Mouse (Mus musculus) T-cell, adult 2 months (primary cell): ENCODE measurements at regions not wholly inside any gene's neighbourhood (a gene's known extent, or its start where the extent isn't known, plus 50 kb on each side); places are given as distances from the start of the nearest gene placed in this dataset.

Source experiments
- DNase-seq: peaks from one replicate; pipeline ENCODE4 v3.0.0; 2022; ENCODE audit warnings: low spot score

DNA sequence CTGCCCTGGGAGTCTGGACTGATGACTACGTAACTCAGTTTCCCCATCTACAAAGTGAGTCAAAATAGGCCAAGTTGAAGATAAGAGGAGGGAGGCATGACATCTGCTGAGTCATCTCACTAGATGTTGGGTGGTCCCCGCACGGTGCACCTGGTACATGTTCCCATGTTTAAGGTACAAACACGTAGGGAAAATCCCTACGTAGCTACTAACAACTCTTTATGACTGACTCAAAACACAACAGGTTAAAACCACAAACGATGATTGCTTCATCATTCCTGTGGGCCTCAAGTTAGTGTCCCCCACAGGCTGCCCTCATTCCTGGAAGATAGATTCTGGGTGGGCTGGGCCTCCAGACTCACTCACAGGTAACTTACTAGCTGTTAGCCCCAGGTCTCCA lies 107.7 kb downstream of the Sox9 start:
- DNase-seq: no peak

DNA sequence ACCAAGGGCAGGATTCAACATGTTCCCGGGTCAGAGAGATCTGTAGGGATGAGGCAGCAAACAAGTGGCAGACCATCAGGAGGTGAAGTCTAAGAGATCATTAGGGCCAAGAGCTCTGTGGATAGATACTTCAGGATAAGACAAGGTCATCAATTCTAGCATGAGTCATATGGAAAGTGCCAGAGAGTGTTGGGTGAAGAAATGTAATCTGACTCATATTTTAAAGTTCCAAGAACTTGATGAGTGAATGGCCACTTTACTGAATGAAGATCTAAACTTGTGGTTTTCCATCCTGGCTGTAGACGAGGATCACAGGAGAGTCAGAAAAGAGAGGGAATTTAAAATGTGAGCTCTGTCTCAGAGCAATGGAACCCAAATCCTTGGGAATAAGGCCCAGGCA lies 115.6 kb downstream of the Sox9 start:
- no peak for DNase-seq

DNA sequence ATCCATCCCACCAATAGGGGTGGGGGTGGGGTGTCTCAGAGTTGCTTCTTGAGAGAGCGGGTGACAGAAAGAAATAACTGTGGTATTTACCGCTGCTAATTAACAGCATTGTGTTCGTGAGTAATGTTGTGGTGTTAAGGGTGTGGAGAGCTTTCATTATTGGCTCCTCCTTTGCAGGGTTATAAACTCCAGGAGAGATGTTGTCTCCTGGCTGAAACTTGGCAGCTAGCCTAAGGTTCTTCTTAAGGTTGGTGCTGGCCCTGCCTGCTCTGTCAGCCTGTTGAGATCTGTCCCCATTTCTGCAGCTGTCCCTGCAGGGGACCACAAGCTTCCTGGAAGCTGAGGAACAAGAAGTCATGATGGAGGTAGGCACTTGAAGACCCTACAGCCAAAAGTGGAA lies 120.6 kb downstream of the Sox9 start:
- DNase-seq: no peak

DNA sequence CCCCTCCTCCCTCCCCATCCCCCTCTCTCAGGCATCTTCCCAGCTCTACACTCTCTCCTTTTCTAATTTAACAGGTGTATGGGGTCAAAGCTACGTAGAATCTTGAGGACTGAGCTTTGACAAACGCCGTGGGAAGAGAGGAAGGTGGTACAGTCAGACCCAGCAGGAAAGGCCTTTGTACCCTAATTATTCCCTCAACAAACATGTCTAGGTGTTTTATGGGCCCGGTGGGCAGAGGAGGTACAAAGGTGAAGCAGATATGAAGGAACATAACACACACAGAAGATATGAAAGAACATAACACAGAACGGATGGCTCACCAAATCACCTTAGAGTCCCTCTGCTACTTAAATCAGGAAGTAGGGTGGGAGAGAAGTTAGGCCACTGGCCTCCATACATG lies 128.3 kb downstream of the Sox9 start:
- no peak for DNase-seq

DNA sequence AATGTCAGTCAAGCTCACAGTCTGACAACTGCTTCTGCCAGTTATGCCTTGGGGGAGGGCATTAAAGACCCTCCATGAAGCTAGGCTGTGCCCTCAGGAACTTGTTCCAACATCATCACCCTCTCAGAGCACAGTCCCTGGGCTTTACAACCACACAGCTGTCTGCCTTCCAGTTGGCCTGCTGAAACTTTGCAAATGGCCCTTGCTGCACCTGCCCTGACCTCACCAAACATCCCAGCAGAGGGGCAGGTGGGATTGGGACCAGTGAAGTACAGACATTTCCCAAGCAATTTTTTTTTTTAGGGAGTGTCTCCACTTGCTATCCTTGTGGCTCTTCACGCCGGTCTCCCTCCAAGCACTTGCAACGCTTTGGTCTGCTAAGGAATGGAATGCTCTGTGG lies 130.9 kb downstream of the Sox9 start:
- DNase-seq: no peak

DNA sequence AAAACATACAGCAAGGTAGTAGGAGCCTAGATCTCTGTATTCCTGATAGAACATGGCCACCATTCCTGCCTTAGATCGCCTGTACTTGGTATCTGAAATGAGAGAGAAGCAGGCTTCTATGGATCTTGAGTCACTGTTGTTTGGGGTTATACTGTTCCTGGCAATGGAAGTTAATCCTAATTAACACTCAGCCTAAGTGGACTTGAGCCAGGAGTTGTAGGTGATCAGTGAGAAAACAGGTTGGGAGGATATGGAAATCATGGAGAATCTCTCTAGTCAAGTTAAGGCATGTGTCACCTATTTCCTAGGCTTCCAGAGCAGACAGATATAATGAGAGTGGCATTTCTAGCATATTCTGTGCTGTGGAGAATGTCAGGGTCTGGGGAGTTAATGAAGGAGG lies 134.9 kb downstream of the Sox9 start:
- no peak for DNase-seq

DNA sequence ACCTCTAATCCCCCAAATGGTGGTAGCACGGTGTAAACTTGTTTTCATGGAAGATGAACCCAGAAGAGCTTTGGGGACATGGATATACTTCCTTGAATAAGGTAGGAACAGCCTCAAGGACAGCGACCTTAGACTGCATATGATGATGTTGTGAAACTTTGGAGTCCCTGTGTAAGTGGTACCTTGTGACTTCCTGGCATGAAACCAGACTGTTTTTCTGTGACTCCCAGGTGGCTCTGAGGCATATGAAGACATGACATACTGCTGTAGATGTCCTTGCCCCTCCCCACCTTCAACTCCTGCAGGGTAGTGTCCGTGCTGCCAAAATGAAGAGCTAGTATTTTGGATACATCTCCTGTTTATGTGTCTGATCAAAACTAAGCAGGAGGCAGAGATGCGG lies 138.1 kb downstream of the Sox9 start:
- no peak for DNase-seq

DNA sequence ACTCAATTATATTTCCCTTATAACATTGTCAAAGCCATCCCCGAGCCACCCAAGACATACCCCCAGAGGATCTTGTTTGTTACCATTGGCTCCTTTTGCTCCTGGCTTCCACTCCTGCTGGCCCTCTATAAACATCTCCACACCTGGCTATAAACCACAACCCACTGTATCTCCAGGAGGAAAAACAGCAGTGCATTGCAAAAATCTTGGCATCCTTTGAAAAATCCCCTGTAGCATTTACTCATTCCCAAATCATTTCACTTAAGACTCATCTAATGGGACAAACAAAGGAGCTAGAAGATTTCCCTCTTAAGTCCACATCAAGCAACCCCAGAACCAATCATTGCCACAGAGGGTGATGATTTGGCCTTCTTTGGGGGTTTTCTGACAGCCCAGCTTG lies 142.6 kb downstream of the Sox9 start:
- no peak for DNase-seq

DNA sequence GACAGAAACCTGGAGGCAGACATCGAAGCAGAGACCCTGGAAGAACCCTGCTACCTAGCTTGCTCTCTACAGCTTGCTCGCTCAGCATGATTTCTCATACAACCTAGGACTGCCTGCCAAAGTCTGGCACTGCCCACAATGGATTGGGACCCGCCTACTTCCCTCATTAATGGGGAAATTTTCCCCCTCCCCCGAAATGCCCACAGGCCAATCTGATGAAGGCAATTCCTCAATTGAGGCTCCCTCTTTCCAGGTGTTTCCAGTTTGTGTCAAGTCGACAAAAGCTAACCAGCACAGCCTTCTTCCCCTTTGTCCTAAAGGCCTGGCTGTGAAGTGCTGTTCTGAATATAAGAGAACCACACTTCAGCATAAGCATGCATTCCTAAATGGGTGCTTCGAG lies 143.1 kb downstream of the Sox9 start:
- DNase-seq: no peak

DNA sequence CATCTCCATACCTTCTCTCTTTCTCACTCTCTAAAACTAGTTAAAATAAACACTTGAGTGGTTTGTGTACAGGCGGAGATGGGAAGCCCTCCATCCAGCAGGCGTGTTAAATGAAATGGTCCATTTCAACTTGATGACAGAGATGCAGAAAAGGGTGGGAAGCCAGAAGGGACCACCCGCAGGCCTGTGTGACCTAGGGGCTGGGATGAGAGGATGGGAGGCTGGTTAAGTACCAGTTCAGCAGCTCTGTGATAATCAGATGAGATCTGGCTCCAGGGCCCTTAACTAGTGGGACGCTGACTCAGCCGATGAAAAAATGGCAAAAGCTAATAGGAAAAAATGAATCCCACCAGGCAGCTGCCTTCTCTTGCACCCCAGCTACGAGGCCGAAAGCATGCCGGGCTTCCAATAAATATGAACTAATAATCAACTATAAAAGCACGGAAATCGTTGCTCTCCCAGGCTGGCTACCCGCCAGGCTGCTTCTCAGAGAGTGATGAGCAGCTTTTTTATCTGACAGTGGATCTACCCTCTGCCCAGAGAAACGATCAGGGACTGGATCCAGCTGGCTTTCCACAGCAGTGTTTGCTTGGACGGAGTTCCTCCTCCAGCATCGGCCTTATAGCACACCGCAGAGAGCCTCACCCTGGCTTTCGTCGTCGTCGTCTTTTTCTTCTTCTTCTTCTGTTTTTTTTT lies 144.5 kb downstream of the Sox9 start:
- DNase-seq: no peak

DNA sequence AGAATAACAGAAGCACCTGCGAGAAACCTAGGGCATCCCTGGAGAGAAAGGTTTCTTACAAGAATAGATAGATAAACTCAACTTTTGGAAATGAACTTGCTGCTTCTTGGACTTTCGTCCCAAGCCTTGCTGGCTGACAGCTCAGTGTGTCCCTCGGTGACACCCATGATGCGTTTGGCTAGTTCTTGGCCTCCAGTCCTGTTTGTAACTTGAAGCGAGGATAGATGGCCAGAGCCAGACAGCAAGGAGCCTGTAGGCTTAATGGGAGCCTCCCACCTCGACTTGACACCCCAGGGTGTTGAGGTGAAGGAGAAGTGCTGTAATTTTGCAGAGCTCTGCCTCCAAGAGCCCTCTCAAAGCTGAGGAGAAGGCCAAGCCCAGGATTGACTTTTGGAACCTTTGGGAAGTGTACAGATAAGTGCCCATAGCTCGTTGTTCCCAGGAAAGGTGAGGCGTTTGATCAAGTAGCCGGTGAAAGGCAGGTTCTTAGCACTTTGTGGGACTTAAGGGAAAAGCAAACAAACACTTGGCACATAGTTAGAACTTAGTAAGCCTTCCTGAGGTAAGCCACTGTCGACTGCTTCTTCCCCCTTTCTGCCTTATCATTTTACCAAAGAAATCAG lies 148.3 kb downstream of the Sox9 start:
- no peak for DNase-seq

DNA sequence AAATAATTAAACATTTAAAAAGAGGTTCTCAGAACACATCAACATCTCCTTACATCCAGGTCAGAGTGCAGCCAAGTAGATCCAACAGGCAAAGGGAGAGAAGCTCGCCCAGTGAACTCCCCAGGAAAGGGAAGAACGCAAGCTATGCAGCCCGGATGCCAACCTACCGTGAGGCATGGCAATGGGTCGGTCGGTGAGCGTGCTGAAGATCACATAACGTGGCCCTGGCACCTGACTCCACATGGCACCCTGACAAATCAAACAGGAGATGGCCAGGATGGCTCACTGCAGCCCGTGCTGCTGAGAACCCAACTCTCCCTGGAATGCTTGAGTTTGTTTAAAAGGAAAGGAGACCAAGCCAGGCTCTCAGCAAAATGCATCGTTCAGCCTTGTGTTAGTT lies 156.0 kb downstream of the Sox9 start:
- DNase-seq: no peak

DNA sequence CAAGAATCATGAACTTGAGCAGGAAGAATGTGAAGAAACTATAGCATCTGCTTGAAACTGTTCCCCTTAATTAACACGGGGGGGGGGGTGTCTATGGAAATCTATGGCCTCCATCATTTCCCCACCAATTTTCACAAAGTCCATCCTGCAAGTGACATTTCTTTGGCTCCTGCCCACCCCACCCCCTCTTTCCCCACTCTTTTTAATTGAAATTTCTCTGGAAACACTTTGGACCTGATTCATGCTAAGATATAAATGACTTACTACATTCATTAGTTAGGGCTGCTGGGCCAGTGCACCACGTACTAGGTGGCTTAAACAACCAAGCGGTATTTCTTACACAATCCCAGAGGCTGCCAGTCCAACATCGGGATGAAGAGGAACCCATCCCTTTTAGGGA lies 169.4 kb downstream of the Sox9 start:
- DNase-seq: no peak

DNA sequence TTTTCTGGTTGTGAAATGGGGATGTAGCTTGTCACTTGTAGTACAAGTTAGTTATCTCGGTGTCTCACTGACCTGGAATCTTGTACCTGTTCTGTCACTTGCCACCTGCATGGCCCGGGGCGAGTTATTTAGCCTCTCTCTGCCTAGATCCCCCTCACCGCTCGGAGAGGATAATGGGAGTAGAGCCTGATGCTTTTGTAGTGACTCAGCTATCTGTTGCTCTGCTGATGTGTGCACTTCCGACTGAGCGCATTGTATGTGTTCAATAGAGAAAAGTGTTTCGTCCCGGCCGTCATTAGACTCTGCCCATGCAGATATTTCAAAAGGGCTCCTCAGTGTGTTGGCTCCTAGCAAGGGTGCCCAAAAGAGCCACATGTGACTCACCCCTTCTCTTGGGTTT lies 170.3 kb downstream of the Sox9 start:
- no peak for DNase-seq

DNA sequence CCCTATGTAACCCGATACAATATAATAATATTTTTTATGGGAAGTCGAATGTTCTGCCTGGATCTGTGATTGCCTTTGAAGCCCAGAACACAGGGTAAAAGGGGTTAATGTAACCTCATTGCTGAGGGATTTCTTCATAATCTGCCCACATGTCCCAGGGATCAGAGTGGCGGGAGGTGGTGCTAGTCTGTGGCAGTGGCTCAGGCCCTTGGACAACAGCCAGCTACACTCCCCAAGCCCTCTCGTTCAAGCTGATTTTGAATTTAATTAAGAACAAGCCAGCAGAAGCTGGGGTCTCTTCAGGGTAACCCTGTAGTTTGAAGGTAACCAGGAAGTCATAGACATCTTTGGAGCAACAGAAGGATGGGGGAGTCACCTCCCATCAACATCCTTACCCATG lies 171.5 kb downstream of the Sox9 start:
- no peak for DNase-seq

DNA sequence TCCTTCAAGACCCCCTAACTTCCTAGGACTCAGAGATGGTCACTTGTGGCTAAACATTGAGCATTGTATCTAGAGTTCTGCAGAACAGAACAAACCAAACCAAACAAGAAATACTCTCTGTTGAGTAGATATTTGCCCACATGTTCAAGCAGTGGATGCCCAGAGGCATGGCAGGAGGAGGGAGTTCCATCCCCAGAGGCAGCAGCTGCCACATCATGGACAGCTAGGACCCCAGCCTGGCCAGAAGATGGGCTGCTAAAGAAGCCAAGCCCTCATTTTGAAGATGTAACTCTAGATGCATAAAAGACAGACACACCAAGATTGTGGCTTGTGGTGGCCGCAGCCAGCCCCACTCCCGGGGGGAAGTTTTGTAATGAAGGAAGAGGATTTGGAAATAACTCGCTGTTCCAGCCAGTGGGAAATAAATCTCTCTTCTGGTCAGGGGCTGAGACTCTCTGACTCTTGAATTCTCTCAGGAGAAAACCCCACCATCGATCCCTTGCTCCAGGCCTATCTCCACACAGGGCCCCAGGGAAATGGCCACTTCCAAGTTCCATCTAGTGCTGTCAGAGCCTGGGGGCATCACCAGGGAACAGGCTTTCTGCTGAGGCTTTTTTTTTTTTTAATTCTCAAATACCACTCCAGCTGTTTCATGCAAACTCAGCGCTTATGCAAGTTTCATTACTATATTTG lies 174.9 kb downstream of the Sox9 start:
- no peak for DNase-seq

DNA sequence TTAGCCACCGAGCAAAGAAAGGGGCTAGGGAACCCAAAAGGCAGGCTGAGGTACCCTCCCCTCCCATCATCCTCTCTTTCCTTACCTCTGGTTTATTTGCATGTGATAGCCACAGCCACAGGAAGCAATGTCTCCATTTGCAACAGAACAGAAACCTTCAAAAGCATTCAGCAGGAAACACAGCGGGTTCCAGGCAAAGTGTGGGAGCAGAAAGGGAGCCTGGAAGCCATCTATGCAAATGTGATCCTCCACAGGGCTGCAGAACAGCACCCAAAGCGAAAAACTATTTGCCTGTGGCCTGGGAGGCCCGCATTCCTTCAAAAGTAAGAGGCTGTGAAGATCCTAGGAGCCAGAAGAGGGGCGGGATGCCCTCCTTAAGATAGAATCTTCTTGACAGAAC lies 177.6 kb downstream of the Sox9 start:
- DNase-seq: no peak

DNA sequence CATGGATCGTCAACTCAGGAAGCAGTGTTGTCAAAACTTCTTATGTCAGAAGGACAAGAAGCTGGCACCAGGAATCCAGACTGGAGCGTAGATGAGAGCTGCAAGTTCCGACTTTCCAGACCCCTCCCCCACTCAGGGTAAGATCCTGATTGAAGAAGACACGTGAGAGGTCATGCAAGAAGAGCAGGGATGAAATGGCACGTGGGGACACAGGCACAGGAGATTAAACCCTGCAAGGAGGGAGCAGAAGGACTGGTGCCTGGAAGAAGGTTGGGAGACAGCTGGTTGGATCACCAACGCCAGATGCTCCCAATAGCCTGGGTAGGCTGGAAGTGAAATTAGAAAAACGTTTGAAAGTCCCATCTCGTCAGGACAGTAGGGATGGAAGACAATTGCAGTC lies 191.3 kb downstream of the Sox9 start:
- no peak for DNase-seq

DNA sequence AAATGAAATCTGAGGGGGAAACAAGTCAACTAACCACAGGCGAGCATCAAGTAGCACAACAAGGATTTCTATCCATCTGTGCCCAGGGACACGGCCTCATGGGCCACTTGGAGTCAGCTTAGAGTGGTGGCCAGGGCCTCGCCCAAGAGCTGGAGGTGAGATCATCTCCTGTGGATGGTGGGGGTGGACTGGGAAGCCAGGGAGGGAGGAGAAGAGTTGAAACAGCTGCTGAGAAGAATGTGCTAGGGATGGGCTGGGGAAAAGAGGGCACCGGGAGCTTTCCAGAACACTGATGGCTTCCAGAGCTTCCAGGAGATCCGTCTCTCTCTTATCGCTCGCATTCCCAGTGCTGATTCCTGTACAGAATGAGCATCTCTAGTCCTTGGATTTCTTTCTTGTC lies 192.9 kb downstream of the Sox9 start:
- no peak for DNase-seq

DNA sequence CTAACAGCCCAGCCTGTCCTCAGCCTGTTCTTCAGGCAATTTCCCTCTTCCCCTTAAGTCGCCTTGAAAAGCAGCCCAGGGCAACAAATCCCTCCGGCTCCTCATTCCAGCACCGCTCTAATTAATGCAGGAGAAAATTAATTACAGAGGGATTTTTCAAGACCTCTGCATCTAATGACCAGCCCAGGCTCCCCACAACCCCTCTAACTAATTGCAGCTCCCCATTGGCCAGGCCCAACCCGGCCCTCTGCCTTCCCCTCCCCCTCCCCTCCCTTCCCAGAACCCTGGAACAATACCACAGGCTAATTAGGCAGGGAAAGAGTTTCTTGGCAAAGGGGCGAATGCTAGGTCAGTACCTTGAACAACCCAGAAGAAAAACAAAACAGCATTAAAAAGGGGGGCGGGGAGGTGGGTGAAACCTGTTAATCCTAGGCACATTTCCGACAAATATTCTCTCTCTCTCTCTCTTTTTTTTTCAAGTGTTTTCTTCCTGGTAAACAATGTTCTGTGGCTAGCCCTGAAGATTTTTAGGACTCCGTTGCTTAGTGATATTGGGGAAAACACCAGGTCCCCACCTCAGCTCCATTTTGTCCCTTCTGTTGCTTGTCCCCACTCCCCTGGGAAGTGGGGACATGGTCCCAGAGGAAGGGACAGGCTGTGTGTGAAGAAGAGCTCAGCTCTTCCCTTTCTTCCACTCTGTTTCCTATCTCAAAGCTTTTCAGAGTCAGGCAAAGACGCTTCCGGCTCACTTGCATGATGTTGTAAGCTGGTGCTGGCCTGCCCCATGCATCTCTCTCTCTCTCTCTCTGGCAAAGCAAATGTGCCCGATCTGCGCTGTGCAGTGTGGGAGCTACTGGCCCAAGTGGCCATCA lies 195.1 kb downstream of the Sox9 start:
- DNase-seq: no peak

DNA sequence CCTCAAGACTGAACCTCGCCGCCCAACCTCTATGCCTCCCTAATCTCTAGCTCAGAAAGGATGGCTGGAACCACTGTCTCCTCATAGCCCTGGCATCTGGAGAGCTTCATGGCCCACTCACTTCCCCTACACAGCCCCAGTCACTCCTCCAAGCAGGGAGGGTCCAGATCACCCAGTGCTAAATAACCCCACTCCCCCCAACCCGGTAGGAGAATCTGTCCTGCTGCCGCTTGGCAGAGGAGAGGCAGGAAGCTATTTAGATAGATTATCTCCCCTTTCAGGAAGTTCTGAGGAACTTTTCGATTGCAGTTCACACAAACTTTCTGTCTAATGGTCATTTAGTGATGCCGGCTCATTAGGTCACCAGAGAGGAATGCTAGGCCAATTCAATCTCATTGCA lies 196.9 kb downstream of the Sox9 start:
- no peak for DNase-seq

DNA sequence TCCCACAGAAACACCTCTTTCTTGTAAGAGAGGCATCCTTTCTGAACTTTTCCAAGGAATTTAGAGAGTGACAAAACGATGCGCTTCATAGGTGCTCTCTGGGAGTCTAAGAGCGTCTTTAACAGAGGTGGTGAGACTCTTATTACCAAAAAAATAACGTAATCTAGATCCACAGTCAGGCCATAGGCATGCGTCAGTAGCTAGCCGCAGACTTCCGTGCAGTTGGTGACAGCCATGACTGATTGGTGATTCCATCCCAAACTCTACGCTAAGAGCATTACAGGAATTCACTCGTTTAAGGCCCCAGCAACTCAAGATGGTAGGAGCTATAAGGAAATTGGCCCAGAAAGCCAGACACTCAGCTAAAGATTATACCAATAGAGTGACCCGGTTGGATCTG lies 197.4 kb downstream of the Sox9 start:
- DNase-seq: no peak
